Mouse (Mus musculus): ENCODE results near the gene Atxn7l3. TPM values are rescaled to one million over a fixed set of nuclear protein-coding genes. Genes with fewer than 3 reads are reported as not detected.

Gene Atxn7l3
- total and polyA plus RNA-seq, 2 experiments from 2014 or later: 26.5 to 166 TPM

DNA sequence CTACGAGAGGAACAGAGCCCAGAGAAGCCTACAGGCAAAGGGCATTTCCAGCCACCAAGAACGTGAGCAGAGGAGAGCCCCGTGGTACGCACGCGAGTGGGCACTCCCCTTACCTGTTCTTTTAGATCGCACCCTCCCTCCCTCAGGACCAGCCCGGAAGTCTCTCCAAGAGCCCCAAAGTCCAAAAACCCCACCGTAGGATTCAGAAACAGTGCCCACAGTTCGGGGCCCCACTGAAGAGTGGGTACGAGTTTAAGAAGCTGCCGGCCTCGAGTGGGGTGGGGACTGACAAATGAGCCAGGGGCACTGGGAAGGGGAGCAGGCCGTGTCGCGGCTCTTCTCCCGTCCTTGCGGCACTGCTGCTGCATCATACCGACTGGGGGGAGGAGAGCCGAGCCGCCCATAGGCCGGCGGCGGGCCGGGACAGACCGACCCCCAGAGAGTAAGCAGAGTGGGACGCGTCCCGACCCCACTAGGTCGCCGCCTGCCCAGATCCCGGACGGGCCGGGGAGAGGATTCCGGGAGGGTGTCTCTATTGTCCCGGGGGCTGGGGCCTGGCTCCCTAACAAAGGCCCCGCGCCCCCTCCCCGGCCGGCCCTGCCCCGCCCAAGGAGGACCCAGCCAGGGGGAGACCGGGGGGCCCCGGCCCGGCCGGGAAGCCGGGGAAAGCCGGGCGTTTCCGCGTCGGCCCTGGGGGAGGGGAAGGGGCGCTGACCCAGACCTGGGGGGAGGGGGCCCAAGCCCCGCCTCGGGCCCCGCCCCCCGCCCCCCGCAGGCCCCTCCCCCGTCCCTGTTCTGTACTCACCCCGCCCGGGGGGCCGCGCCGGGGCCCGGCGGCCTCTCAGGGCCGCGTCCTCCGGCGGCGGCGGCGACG lies 596 bp downstream of the Atxn7l3 start:
- WGBS: under 1% methylated on average over 32 of the region's 73 CpGs
- H3K36me3 ChIP-seq (ENCODE audit: insufficient read depth, low read length): peaks cover 26% of the 10 kb centered on the region
- ATAC-seq (ENCODE audit: low FRiP score) (peak; percentile 14; the same call in 1 of the 2 replicates), DNase-seq (ENCODE audit: low spot score) (peak; percentile 62)
- H3K4me2 ChIP-seq (ENCODE audit: low read depth, low read length, poor library complexity, severe bottlenecking): peak overlapping the region; percentile 91
- TF ChIP-seq CTCF (IDR thresholded peaks at IDR 0.05): no peak
- no peaks in the 10 kb centered on the region for H3K27me3 ChIP-seq (ENCODE audit: insufficient read depth, low read length)
- H3K9me3 ChIP-seq (ENCODE audit: low read length): no peaks in the 10 kb centered on the region
- H3K9ac ChIP-seq (replicated peaks; ENCODE audit: low read length, poor library complexity, severe bottlenecking): peak overlapping the region; percentile 93
- peak overlapping the region; percentile 94 for H3K27ac ChIP-seq (ENCODE audit: low read depth, low read length)
- peak overlapping the region; percentile 92 for H3K4me3 ChIP-seq (ENCODE audit: low read depth, low read length)
- H3K4me1 ChIP-seq (ENCODE audit: insufficient read depth, low read length): peaks cover 5% of the 10 kb centered on the region; the same call in 1 of the 2 replicates

- H3K4me1 ChIP-seq (ENCODE audit: insufficient read depth, low read length): peaks cover 5% of the 10 kb centered on the region; the same call in 1 of the 2 replicates
- ATAC-seq (ENCODE audit: low FRiP score): no peak
- peak overlapping the region; percentile 94 for H3K27ac ChIP-seq (ENCODE audit: low read depth, low read length)
- H3K27me3 ChIP-seq (ENCODE audit: insufficient read depth, low read length): no peaks in the 10 kb centered on the region
- WGBS: 52% methylated on average over 12 of the region's 12 CpGs
- peak; percentile 51; the same call in 1 of the 2 replicates for TF ChIP-seq CTCF (IDR thresholded peaks at IDR 0.05)
- peak; percentile 56 for DNase-seq (ENCODE audit: low spot score)
- peak overlapping the region; percentile 92 for H3K4me3 ChIP-seq (ENCODE audit: low read depth, low read length)
- peaks cover 34% of the 10 kb centered on the region for H3K36me3 ChIP-seq (ENCODE audit: insufficient read depth, low read length)
- no peaks in the 10 kb centered on the region for H3K9me3 ChIP-seq (ENCODE audit: low read length)
- H3K9ac ChIP-seq (replicated peaks; ENCODE audit: low read length, poor library complexity, severe bottlenecking): peak overlapping the region; percentile 93
- H3K4me2 ChIP-seq (ENCODE audit: low read depth, low read length, poor library complexity, severe bottlenecking): peak overlapping the region; percentile 91
Measured at GRCm38 (mm10) chr11:102294887-102295597, 1.4 kb downstream of the Atxn7l3 start.

DNA sequence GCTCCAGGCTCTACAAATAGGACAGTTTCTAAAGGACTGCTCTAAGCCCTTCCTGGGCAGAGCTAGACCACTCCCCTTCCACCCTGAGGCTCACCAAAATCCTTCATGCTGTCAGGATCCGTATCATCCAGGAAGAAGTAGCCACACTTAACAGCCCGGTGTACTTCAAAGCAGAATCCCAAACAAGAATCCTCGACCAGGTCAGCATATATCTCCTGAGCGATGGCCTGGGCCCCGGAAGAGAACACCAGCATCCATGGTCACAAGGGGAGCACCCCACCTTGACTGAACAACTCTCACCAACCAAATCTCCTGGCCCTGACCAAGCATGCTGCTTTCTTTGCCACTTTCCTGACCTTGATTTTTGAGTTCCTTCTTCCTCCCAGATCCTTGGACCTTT lies 2.0 kb downstream of the Atxn7l3 start:
- H3K27me3 ChIP-seq (ENCODE audit: insufficient read depth, low read length): no peaks in the 10 kb centered on the region
- H3K4me3 ChIP-seq (ENCODE audit: low read depth, low read length): peak overlapping the region; percentile 92; the same call in 1 of the 2 replicates
- H3K4me1 ChIP-seq (ENCODE audit: insufficient read depth, low read length): peaks cover 5% of the 10 kb centered on the region; the same call in 1 of the 2 replicates
- peak overlapping the region; percentile 94; the same call in 1 of the 2 replicates for H3K27ac ChIP-seq (ENCODE audit: low read depth, low read length)
- peaks cover 34% of the 10 kb centered on the region for H3K36me3 ChIP-seq (ENCODE audit: insufficient read depth, low read length)
- H3K9me3 ChIP-seq (ENCODE audit: low read length): no peaks in the 10 kb centered on the region
- ATAC-seq (ENCODE audit: low FRiP score): no peak
- TF ChIP-seq CTCF (IDR thresholded peaks at IDR 0.05): no peak
- 74% methylated on average over 5 of the region's 5 CpGs for WGBS
- H3K9ac ChIP-seq (replicated peaks; ENCODE audit: low read length, poor library complexity, severe bottlenecking): peak overlapping the region; percentile 93
- peak overlapping the region; percentile 91; the same call in 1 of the 2 replicates for H3K4me2 ChIP-seq (ENCODE audit: low read depth, low read length, poor library complexity, severe bottlenecking)
- DNase-seq (ENCODE audit: low spot score): no peak

- WGBS: 94% methylated on average over 13 of the region's 13 CpGs
- no peak overlapping the region for H3K4me3 ChIP-seq (ENCODE audit: low read depth, low read length)
- ATAC-seq (ENCODE audit: low FRiP score): no peak
- H3K27ac ChIP-seq (ENCODE audit: low read depth, low read length): no peak overlapping the region
- TF ChIP-seq CTCF (IDR thresholded peaks at IDR 0.05): no peak
- H3K4me2 ChIP-seq (ENCODE audit: low read depth, low read length, poor library complexity, severe bottlenecking): no peak overlapping the region
- peaks cover 5% of the 10 kb centered on the region; the same call in 1 of the 2 replicates for H3K4me1 ChIP-seq (ENCODE audit: insufficient read depth, low read length)
- no peak for DNase-seq (ENCODE audit: low spot score)
- no peak overlapping the region for H3K9ac ChIP-seq (replicated peaks; ENCODE audit: low read length, poor library complexity, severe bottlenecking)
- H3K27me3 ChIP-seq (ENCODE audit: insufficient read depth, low read length): no peaks in the 10 kb centered on the region
- peaks cover 34% of the 10 kb centered on the region for H3K36me3 ChIP-seq (ENCODE audit: insufficient read depth, low read length)
- no peaks in the 10 kb centered on the region for H3K9me3 ChIP-seq (ENCODE audit: low read length)
Measured at GRCm38 (mm10) chr11:102293971-102294370, 2.5 kb downstream of the Atxn7l3 start.

DNA sequence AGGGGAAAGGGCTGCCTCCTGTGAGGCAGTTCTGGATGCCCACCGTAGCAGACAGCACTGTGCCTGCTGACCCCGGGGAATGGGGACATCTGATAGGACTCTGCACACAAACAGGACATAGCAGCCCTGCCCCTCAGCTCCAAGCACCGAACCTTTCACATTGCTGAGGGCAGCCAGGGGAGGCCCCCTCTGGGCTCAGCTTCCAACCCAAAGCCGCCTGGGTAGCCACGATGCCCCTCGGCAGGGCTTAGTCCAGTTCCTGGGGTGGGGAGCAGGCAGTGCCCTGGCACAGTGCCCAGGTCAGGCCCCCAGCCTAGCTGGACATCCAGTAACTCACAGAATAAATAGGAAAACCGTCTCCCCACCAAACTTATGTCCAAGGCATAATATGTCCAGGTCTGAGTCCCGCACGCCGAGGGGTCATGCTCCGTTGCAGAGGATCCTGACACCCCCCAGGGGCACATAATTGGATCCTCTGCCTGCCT lies 5.3 kb downstream of the Atxn7l3 start:
- DNase-seq (ENCODE audit: low spot score) (no peak), ATAC-seq (ENCODE audit: low FRiP score) (no peak)
- Histone ChIP-seq H3K4me2 (ENCODE audit: low read depth, low read length, poor library complexity, severe bottlenecking) (no peak overlapping the region), H3K9me3 (ENCODE audit: low read length) (no peaks in the 10 kb centered on the region), H3K9ac (replicated peaks; ENCODE audit: low read length, poor library complexity, severe bottlenecking) (no peak overlapping the region), H3K27ac (ENCODE audit: low read depth, low read length) (no peak overlapping the region), H3K4me3 (ENCODE audit: low read depth, low read length) (no peak overlapping the region), H3K4me1 (ENCODE audit: insufficient read depth, low read length) (peaks cover 6% of the 10 kb centered on the region; the same call in 1 of the 2 replicates), H3K36me3 (ENCODE audit: insufficient read depth, low read length) (peaks cover 51% of the 10 kb centered on the region), H3K27me3 (ENCODE audit: insufficient read depth, low read length) (no peaks in the 10 kb centered on the region)
- 88% methylated on average over 11 of the region's 11 CpGs for WGBS
- no peak for TF ChIP-seq CTCF (IDR thresholded peaks at IDR 0.05)
